Mouse (Mus musculus) lung, postnatal 4 days (tissue): ENCODE data around the gene Ttn.
A peak's percentile ranks its signal among the peaks of the same experiment; 100 is the strongest.

ENCODE experiments used
- DNase-seq, 2 experiments: peaks; one replicate each; pipeline ENCODE4 v3.0.0; 2021

Ttn gene

GRCm38 (mm10) chr2:76695290-76695689, 287.1 kb downstream of the Ttn start:
- DNase-seq = peak in 1 of 2 experiments; percentile 38

- no peak for DNase-seq
These were observed 288.6 kb downstream of the Ttn start for GRCm38 (mm10) chr2:76693765-76694164.

GRCm38 (mm10) chr2:76690436-76691204, 291.7 kb downstream of the Ttn start:
- DNase-seq = peak; percentile 71 to 85

- DNase-seq = no peak
These were observed 294.2 kb downstream of the Ttn start for GRCm38 (mm10) chr2:76688162-76688561.

- no peak for DNase-seq
These were observed 294.7 kb downstream of the Ttn start for GRCm38 (mm10) chr2:76687608-76688007.

GRCm38 (mm10) chr2:76686986-76687385, 295.4 kb downstream of the Ttn start:
- DNase-seq = no peak

- no peak for DNase-seq
These were observed 300.0 kb downstream of the Ttn start for GRCm38 (mm10) chr2:76682301-76682700.

- no peak for DNase-seq
These were observed 305.7 kb downstream of the Ttn start for GRCm38 (mm10) chr2:76676401-76677226.

GRCm38 (mm10) chr2:76675949-76676348, 306.4 kb downstream of the Ttn start:
- no peak for DNase-seq

- no peak for DNase-seq
These were observed 306.9 kb downstream of the Ttn start for GRCm38 (mm10) chr2:76675451-76675850.

- peak; percentile 90 to 91 for DNase-seq
These were observed 307.5 kb downstream of the Ttn start, which contains the start of gene Plekha3 for GRCm38 (mm10) chr2:76674725-76675427. TSS of gene Plekha3 (plus strand) at chr2:76675281.

GRCm38 (mm10) chr2:76673472-76674081, 308.8 kb downstream of the Ttn start:
- DNase-seq = peak; percentile 53 to 71

GRCm38 (mm10) chr2:76672966-76673392, 309.4 kb downstream of the Ttn start, which contains the start of gene Fkbp7:
TSS of gene Fkbp7 (minus strand) at chr2:76673116.
- DNase-seq = peak; percentile 92 to 93

- DNase-seq = no peak
These were observed 310.1 kb downstream of the Ttn start for GRCm38 (mm10) chr2:76672134-76672745.

- no peak for DNase-seq
These were observed 310.7 kb downstream of the Ttn start for GRCm38 (mm10) chr2:76671641-76672040.

- no peak for DNase-seq
These were observed 315.1 kb downstream of the Ttn start for GRCm38 (mm10) chr2:76667200-76667599.

- DNase-seq = no peak
These were observed 316.8 kb downstream of the Ttn start for GRCm38 (mm10) chr2:76665531-76665930.

- DNase-seq = no peak
These were observed 322.9 kb downstream of the Ttn start for GRCm38 (mm10) chr2:76659419-76659818.

GRCm38 (mm10) chr2:76658551-76658950, 323.8 kb downstream of the Ttn start:
- no peak for DNase-seq

GRCm38 (mm10) chr2:76655982-76656381, 326.4 kb downstream of the Ttn start:
- peak in 1 of 2 experiments; percentile 19 for DNase-seq

GRCm38 (mm10) chr2:76655444-76655843, 326.9 kb downstream of the Ttn start:
- no peak for DNase-seq

- no peak for DNase-seq
These were observed 327.7 kb downstream of the Ttn start for GRCm38 (mm10) chr2:76654646-76655045.
